Mouse (Mus musculus) macrophage (primary cell): Measurements from ENCODE around the gene Cd70. TPM values are rescaled to one million over a fixed set of nuclear protein-coding genes. Genes with fewer than 3 reads are reported as not detected.

Experiments used
- H3K27ac ChIP-seq: fragments of 350-480 bp; formaldehyde crosslinking; 2 replicates; pipeline ENCODE4 v1.9.0; 2021
- H3K36me3 ChIP-seq: fragments of 350-480 bp; formaldehyde crosslinking; 2 replicates; pipeline ENCODE4 v1.9.0; 2021; ENCODE audit errors: inconsistent target
- H3K4me3 ChIP-seq: fragments of 350-480 bp; formaldehyde crosslinking; 2 replicates; pipeline ENCODE4 v1.9.0; 2021; ENCODE audit errors: inconsistent target
- H3K79me2 ChIP-seq: fragments of 350-480 bp; formaldehyde crosslinking; 2 replicates; pipeline ENCODE4 v1.9.0; 2021; ENCODE audit errors: inconsistent target
- WGBS: methylation state at CpG from one replicate; pipeline ENCODE4 v1.1.7; 2026; ENCODE audit warnings: inconsistent platforms; ENCODE audit not compliant: missing documents; 5-methylcytosine and 5-hydroxymethylcytosine counted together
- polyA plus RNA-seq: library from polyadenylated mRNA; stranded (reverse); fragments of 250-400 nt; gene quantifications from 3 replicates; pipeline ENCODE4 v1.2.4, GENCODE M21; 2018; ENCODE audit warnings: inconsistent platforms

Gene Cd70
- polyA plus RNA-seq, 1 experiment from 2014 or later: not detected

- WGBS: 36% methylated on average over 8 of the region's 11 CpGs
- Histone ChIP-seq H3K27ac (no peak overlapping the region), H3K36me3 (no peaks in the 10 kb centered on the region), H3K4me3 (no peak overlapping the region), H3K79me2 (no peaks in the 10 kb centered on the region)
Measured at GRCm38 (mm10) chr17:57118524-57119349, 30.8 kb downstream of the Cd70 start.

DNA sequence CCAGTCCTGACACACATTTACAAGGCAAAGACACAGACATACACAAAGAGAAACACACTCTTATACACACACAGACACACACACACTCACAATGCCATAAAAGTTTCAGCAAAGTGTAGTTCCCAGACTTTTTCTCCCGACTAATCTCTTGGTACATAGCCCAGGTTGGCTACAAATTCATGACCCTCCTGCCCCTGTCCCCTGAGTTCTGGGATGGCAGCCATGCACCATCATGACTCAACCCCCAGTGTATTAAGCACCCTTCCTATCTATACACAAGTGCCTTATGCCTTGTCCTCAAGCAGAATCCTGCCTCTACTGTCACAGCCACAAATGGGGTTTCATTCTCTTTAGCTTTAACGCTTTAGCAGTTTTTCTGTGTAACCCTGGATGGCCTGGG is 32.8 kb downstream of the Cd70 start:
- WGBS: 93% methylated on average over 2 of the region's 2 CpGs
- no peak overlapping the region for H3K27ac ChIP-seq

GRCm38 (mm10) chr17:57112768-57113474 is 36.7 kb downstream of the Cd70 start:
- Histone ChIP-seq H3K27ac (peak overlapping the region; percentile 85), H3K4me3 (no peak overlapping the region), H3K36me3 (no peaks in the 10 kb centered on the region), H3K79me2 (0 out of 2 replicates have a peak, but pooled peaks cover under 1% of the 10 kb centered on the region)
- WGBS: 9% methylated on average over 10 of the region's 10 CpGs

More for the DNA sequence above, 32.8 kb downstream of the Cd70 start:
- Histone ChIP-seq H3K36me3 (no peaks in the 10 kb centered on the region), H3K79me2 (no peaks in the 10 kb centered on the region), H3K4me3 (no peak overlapping the region)

DNA sequence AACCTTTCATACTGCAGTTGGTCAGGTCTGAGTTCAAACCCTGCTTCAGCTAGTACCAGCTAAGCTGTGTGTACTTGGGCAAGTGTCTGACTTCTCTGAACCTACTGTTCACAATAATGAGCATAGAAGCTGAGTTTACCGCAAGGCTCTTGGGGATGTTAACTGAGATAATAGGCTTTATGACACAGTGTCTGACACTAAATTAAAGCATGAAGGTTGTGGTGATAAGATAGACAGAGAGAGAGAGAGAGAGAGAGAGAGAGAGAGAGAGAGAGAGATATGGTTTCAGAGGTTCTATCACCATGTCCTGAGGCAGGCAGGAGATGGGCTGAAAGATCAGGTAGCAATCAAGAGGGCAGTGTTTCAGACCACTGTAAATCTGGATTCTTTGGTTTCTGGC is 39.6 kb downstream of the Cd70 start:
- Histone ChIP-seq H3K36me3 (no peaks in the 10 kb centered on the region), H3K79me2 (peaks cover 28% of the 10 kb centered on the region), H3K4me3 (no peak overlapping the region), H3K27ac (no peak overlapping the region)
- WGBS: 100% methylated on average over 1 of the region's 1 CpGs

GRCm38 (mm10) chr17:57108666-57109171 is 40.9 kb downstream of the Cd70 start:
- no peak overlapping the region for H3K4me3 ChIP-seq
- WGBS: 52% methylated on average over 5 of the region's 5 CpGs
- H3K79me2 ChIP-seq: peaks cover 28% of the 10 kb centered on the region
- no peaks in the 10 kb centered on the region for H3K36me3 ChIP-seq
- no peak overlapping the region for H3K27ac ChIP-seq

GRCm38 (mm10) chr17:57108040-57108665 is 41.4 kb downstream of the Cd70 start:
- Histone ChIP-seq H3K4me3 (no peak overlapping the region), H3K79me2 (peaks cover 28% of the 10 kb centered on the region), H3K36me3 (no peaks in the 10 kb centered on the region), H3K27ac (no peak overlapping the region)
- 96% methylated on average over 7 of the region's 7 CpGs for WGBS

DNA sequence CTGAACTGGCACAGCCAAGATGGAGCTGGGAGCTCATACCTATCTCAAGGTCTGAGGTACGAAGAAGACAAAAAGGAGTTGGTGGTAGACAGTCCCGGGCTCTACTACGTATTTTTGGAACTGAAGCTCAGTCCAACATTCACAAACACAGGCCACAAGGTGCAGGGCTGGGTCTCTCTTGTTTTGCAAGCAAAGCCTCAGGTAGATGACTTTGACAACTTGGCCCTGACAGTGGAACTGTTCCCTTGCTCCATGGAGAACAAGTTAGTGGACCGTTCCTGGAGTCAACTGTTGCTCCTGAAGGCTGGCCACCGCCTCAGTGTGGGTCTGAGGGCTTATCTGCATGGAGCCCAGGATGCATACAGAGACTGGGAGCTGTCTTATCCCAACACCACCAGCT is 42.5 kb downstream of the Cd70 start:
- Histone ChIP-seq H3K27ac (peak overlapping the region; percentile 88), H3K4me3 (peak overlapping the region; percentile 87), H3K36me3 (no peaks in the 10 kb centered on the region), H3K79me2 (peaks cover 28% of the 10 kb centered on the region)
- 92% methylated on average over 5 of the region's 5 CpGs for WGBS

DNA sequence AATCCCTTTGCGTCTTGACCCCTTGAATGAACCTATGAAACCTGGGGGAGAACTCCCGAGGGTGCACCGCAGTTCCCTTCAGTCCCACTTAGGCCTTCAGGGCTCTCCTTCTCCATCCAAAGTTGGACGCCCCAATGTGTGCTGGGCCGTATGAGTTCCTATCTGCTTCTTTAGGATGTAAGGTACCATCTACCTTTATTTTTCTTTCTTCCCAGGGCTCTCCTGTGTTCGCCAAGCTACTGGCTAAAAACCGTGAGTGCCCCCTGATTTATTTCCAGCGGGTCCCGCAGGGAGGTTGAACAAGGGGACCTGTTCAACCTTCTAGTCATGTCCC is 43.6 kb downstream of the Cd70 start:
- H3K27ac ChIP-seq: peak overlapping the region; percentile 88
- WGBS: 63% methylated on average over 7 of the region's 9 CpGs
- no peaks in the 10 kb centered on the region for H3K36me3 ChIP-seq
- peak overlapping the region; percentile 87 for H3K4me3 ChIP-seq
- peaks cover 28% of the 10 kb centered on the region for H3K79me2 ChIP-seq

DNA sequence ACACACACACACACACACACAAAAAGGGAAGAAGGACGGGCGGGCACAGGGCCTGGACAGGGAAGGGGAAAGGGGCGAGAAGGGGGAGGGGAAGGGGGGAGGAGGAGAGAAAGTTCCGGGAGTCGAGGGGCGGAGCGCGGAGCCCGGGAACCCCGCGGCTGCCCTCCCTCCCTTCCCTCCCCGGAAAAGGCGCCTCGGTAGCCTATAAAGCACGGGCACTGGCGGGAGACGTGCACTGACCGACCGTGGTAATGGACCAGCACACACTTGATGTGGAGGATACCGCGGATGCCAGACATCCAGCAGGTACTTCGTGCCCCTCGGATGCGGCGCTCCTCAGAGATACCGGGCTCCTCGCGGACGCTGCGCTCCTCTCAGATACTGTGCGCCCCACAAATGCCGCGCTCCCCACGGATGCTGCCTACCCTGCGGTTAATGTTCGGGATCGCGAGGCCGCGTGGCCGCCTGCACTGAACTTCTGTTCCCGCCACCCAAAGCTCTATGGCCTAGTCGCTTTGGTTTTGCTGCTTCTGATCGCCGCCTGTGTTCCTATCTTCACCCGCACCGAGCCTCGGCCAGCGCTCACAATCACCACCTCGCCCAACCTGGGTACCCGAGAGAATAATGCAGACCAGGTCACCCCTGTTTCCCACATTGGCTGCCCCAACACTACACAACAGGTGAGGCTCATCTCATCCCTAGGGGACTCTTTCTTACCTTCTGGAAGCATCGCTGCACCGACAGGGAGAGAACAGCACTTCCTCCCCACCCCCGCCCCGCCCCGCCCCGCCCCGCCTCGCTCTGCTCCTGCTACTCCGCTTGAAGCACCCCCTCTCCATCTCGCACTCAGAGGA is 44.2 kb downstream of the Cd70 start, which contains the start of gene Tnfsf9:
TSS of gene Tnfsf9 (plus strand) at position 145 of the 854 bp plus-strand sequence.
- Histone ChIP-seq H3K4me3 (peak within 1 kb of the TSS; percentile 87), H3K36me3 (no peaks in the 10 kb centered on the region), H3K79me2 (peaks cover 28% of the 10 kb centered on the region), H3K27ac (peak within 1 kb of the TSS; percentile 88)
- 1% methylated on average over 49 of the region's 61 CpGs for whole genome bisulfite sequencing

DNA sequence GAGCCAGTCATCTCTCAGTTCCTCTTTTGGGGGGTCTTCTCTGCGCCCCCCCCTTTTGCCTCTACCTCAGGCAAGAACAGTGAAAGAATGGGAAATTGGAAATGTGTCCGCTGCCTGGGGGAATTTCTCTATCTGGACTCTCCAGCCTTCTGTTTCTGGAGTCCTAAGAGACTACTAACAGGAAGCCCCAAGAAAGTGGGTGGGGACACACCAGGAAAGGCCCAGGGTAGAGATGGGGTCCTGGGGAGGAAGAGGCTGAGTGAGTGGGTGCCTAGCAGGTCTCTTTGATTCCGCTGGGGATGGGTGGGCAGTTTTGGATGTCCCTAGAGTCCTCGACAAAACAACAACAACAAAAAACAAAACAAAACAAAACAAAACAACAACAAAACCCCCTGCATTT is 45.1 kb downstream of the Cd70 start:
- 22% methylated on average over 4 of the region's 4 CpGs for WGBS
- no peaks in the 10 kb centered on the region for H3K36me3 ChIP-seq
- H3K4me3 ChIP-seq: peak overlapping the region; percentile 87
- peaks cover 28% of the 10 kb centered on the region for H3K79me2 ChIP-seq
- peak overlapping the region; percentile 88 for H3K27ac ChIP-seq

- no peak overlapping the region for H3K27ac ChIP-seq
- H3K4me3 ChIP-seq: no peak overlapping the region
- peaks cover 21% of the 10 kb centered on the region for H3K79me2 ChIP-seq
- no peaks in the 10 kb centered on the region for H3K36me3 ChIP-seq
- 53% methylated on average over 2 of the region's 2 CpGs for WGBS
Measured at GRCm38 (mm10) chr17:57102276-57102675, 47.3 kb downstream of the Cd70 start.

GRCm38 (mm10) chr17:57099629-57100325 is 49.8 kb downstream of the Cd70 start:
- no peak overlapping the region for H3K4me3 ChIP-seq
- H3K36me3 ChIP-seq: no peaks in the 10 kb centered on the region
- H3K27ac ChIP-seq: no peak overlapping the region
- H3K79me2 ChIP-seq: no peaks in the 10 kb centered on the region
- WGBS: 62% methylated on average over 10 of the region's 10 CpGs

DNA sequence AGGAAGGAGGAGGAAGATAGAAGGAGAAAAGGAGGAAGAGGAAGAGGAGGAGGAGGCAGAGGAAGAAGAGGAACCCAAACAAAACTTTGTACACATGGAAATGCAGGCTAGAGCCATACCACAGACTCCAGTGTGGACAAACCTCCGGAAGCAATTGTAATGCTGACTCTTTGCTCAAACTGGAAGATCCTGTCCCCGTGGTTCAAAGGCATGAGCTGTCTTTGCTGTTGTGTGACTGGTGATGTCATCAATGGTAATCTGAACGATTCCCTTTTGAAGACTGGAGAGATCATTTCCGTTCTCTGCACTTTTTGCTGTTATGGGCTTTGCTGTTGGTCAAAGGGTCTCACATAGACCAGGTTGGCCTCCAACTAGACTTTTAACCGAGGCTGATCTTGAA is 51.3 kb downstream of the Cd70 start:
- peak overlapping the region; percentile 49 for H3K27ac ChIP-seq
- WGBS: 68% methylated on average over 5 of the region's 5 CpGs
- no peaks in the 10 kb centered on the region for H3K36me3 ChIP-seq
- no peaks in the 10 kb centered on the region for H3K79me2 ChIP-seq
- no peak overlapping the region for H3K4me3 ChIP-seq

- 2% methylated on average over 11 of the region's 11 CpGs for WGBS
- Histone ChIP-seq H3K4me3 (no peak overlapping the region), H3K79me2 (no peaks in the 10 kb centered on the region), H3K36me3 (no peaks in the 10 kb centered on the region), H3K27ac (no peak overlapping the region)
Measured at GRCm38 (mm10) chr17:57096623-57096920, 53.0 kb downstream of the Cd70 start.
